Mouse (Mus musculus): Measurements from ENCODE around the gene Znrd1. TPM values are rescaled to one million over a fixed set of nuclear protein-coding genes. Genes with fewer than 3 reads are reported as not detected.

Gene Znrd1
- polyA plus RNA-seq, 1 experiment from 2014 or later: 89.6 TPM

GRCm38 (mm10) chr17:36920239-36920638 is 38.1 kb downstream of the Znrd1 start:
- ATAC-seq (ENCODE audit: low read depth) (no peak), DNase-seq (ENCODE audit: low spot score) (no peak)
- no peak overlapping the region for H3K4me3 ChIP-seq (ENCODE audit: low read depth, low read length)
- no peak overlapping the region for H3K4me2 ChIP-seq (ENCODE audit: low read depth, low read length)
- H3K27me3 ChIP-seq (replicated peaks; ENCODE audit: control insufficient read depth, insufficient read depth, low read length): no peaks in the 10 kb centered on the region
- H3K9ac ChIP-seq (ENCODE audit: low read depth, low read length): no peak overlapping the region
- no peaks in the 10 kb centered on the region for H3K36me3 ChIP-seq (ENCODE audit: control insufficient read depth, insufficient read depth, low read length)
- WGBS: 42% methylated on average over 15 of the region's 15 CpGs
- no peaks in the 10 kb centered on the region for H3K9me3 ChIP-seq (ENCODE audit: control insufficient read depth, low read length)
- no peaks in the 10 kb centered on the region for H3K4me1 ChIP-seq (ENCODE audit: control insufficient read depth, insufficient read depth, low read length)
- H3K27ac ChIP-seq (replicated peaks; ENCODE audit: low read depth, low read length): no peak overlapping the region

GRCm38 (mm10) chr17:36915076-36915475 is 43.3 kb downstream of the Znrd1 start:
- peak; percentile 20 for DNase-seq (ENCODE audit: low spot score)
- WGBS: 13% methylated on average over 9 of the region's 9 CpGs

GRCm38 (mm10) chr17:36914108-36914507 is 44.3 kb downstream of the Znrd1 start:
- Histone ChIP-seq H3K9me3 (ENCODE audit: control insufficient read depth, low read length) (no peaks in the 10 kb centered on the region), H3K9ac (ENCODE audit: low read depth, low read length) (no peak overlapping the region), H3K4me2 (ENCODE audit: low read depth, low read length) (no peak overlapping the region), H3K27me3 (replicated peaks; ENCODE audit: control insufficient read depth, insufficient read depth, low read length) (0 out of 2 replicates have a peak, but pooled peaks cover 3% of the 10 kb centered on the region), H3K36me3 (ENCODE audit: control insufficient read depth, insufficient read depth, low read length) (no peaks in the 10 kb centered on the region), H3K4me3 (ENCODE audit: low read depth, low read length) (no peak overlapping the region), H3K27ac (replicated peaks; ENCODE audit: low read depth, low read length) (no peak overlapping the region), H3K4me1 (ENCODE audit: control insufficient read depth, insufficient read depth, low read length) (no peaks in the 10 kb centered on the region)
- 4% methylated on average over 2 of the region's 2 CpGs for WGBS
- DNase-seq (ENCODE audit: low spot score): peak; percentile 81
- no peak for ATAC-seq (ENCODE audit: low read depth)

More at GRCm38 (mm10) chr17:36915076-36915475, 43.3 kb downstream of the Znrd1 start:
- Histone ChIP-seq H3K4me2 (ENCODE audit: low read depth, low read length) (no peak overlapping the region), H3K4me1 (ENCODE audit: control insufficient read depth, insufficient read depth, low read length) (no peaks in the 10 kb centered on the region), H3K9ac (ENCODE audit: low read depth, low read length) (no peak overlapping the region), H3K27me3 (replicated peaks; ENCODE audit: control insufficient read depth, insufficient read depth, low read length) (no peaks in the 10 kb centered on the region), H3K9me3 (ENCODE audit: control insufficient read depth, low read length) (no peaks in the 10 kb centered on the region), H3K27ac (replicated peaks; ENCODE audit: low read depth, low read length) (no peak overlapping the region), H3K36me3 (ENCODE audit: control insufficient read depth, insufficient read depth, low read length) (no peaks in the 10 kb centered on the region), H3K4me3 (ENCODE audit: low read depth, low read length) (no peak overlapping the region)
- ATAC-seq (ENCODE audit: low read depth): no peak

DNA sequence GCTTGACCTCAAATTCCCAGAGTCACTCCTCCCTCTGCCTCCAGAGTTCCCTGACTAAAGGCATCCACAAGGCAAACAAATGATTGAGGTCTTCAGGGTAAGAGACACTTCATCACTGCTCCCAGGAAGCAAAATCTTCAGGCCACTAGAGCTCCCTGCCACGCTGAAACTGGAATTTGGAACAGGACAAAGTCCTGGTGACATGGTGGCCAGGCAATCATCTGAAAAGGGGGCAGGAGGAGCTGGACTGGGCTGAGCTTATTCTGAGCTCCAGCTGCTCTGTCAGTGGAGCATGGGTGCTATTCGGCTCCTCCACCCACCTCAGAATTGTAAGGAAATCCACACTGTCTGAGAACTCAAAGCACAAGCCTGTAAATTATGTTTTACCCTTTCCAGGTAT is 46.3 kb downstream of the Znrd1 start:
- Histone ChIP-seq H3K27ac (replicated peaks; ENCODE audit: low read depth, low read length) (no peak overlapping the region), H3K36me3 (ENCODE audit: control insufficient read depth, insufficient read depth, low read length) (no peaks in the 10 kb centered on the region), H3K27me3 (replicated peaks; ENCODE audit: control insufficient read depth, insufficient read depth, low read length) (0 out of 2 replicates have a peak, but pooled peaks cover 3% of the 10 kb centered on the region), H3K9ac (ENCODE audit: low read depth, low read length) (no peak overlapping the region), H3K4me1 (ENCODE audit: control insufficient read depth, insufficient read depth, low read length) (no peaks in the 10 kb centered on the region), H3K9me3 (ENCODE audit: control insufficient read depth, low read length) (no peaks in the 10 kb centered on the region), H3K4me3 (ENCODE audit: low read depth, low read length) (no peak overlapping the region), H3K4me2 (ENCODE audit: low read depth, low read length) (no peak overlapping the region)
- ATAC-seq (ENCODE audit: low read depth) (no peak), DNase-seq (ENCODE audit: low spot score) (no peak)
- WGBS: 60% methylated on average over 2 of the region's 2 CpGs

DNA sequence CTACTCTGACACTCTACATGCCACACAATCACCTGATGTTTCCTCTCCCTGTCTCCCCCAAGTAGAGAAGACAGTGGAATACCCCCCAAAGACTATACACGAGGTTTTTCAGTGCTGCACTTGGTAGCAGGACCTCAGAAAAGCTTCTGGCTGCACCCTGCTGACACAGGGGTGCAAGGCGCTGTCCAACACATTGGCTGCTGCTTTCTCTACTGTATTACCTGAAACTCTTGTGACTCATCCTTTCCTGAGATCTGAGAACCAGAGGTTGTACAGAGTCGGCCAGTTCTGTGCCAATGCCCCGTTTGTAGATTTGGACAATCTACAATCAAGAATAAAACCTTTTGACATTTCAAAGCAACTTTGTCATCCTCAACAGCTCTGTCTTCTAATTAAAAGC is 48.6 kb downstream of the Znrd1 start:
- Histone ChIP-seq H3K9me3 (ENCODE audit: control insufficient read depth, low read length) (no peaks in the 10 kb centered on the region), H3K4me2 (ENCODE audit: low read depth, low read length) (no peak overlapping the region), H3K36me3 (ENCODE audit: control insufficient read depth, insufficient read depth, low read length) (no peaks in the 10 kb centered on the region), H3K27ac (replicated peaks; ENCODE audit: low read depth, low read length) (no peak overlapping the region), H3K27me3 (replicated peaks; ENCODE audit: control insufficient read depth, insufficient read depth, low read length) (0 out of 2 replicates have a peak, but pooled peaks cover 3% of the 10 kb centered on the region), H3K4me3 (ENCODE audit: low read depth, low read length) (no peak overlapping the region), H3K9ac (ENCODE audit: low read depth, low read length) (no peak overlapping the region), H3K4me1 (ENCODE audit: control insufficient read depth, insufficient read depth, low read length) (no peaks in the 10 kb centered on the region)
- 64% methylated on average over 4 of the region's 4 CpGs for WGBS
- ATAC-seq (ENCODE audit: low read depth) (no peak), DNase-seq (ENCODE audit: low spot score) (no peak)

DNA sequence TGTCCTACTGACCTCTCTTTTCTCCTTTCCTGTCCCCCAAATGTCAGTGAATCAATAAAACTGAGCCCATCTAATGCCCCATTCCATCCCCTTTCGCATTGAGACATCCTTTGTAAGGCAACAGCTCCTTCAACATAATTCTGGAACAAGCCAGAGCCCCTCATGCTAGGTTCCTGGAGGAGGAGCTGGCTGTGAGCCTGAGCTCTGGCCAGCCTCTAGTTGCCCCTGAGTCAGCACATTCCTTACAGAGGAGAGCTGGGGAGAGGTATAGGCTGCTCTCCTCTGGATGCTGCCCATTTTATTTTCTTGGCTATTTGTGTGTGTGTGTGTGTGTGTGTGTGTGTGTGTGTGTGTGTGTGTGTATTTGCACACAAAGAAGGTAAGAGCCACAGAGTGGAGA is 50.1 kb downstream of the Znrd1 start:
- H3K4me3 ChIP-seq (ENCODE audit: low read depth, low read length): no peak overlapping the region
- DNase-seq (ENCODE audit: low spot score) (peak; percentile 20), ATAC-seq (ENCODE audit: low read depth) (no peak)
- 40% methylated on average over 1 of the region's 1 CpGs for WGBS
- H3K27ac ChIP-seq (replicated peaks; ENCODE audit: low read depth, low read length): no peak overlapping the region
- H3K9me3 ChIP-seq (ENCODE audit: control insufficient read depth, low read length): no peaks in the 10 kb centered on the region
- H3K4me2 ChIP-seq (ENCODE audit: low read depth, low read length): no peak overlapping the region
- H3K4me1 ChIP-seq (ENCODE audit: control insufficient read depth, insufficient read depth, low read length): no peaks in the 10 kb centered on the region
- 0 out of 2 replicates have a peak, but pooled peaks cover 3% of the 10 kb centered on the region for H3K27me3 ChIP-seq (replicated peaks; ENCODE audit: control insufficient read depth, insufficient read depth, low read length)
- no peaks in the 10 kb centered on the region for H3K36me3 ChIP-seq (ENCODE audit: control insufficient read depth, insufficient read depth, low read length)
- no peak overlapping the region for H3K9ac ChIP-seq (ENCODE audit: low read depth, low read length)

Other genes with a start within 250 kb of the Znrd1 start
- not detected in 2 replicates for gene H2-M10.5, start 185.6 kb downstream of the Znrd1 start, polyA plus RNA-seq (2014; fragmentation: Nextera tagmentation; extraction: Ambion mirVana)
- not detected in 2 replicates for gene H2-M10.6, start 146.4 kb downstream of the Znrd1 start, polyA plus RNA-seq (2014; fragmentation: Nextera tagmentation; extraction: Ambion mirVana)
- 28.5 and 31.9 TPM in 2 replicates for gene Trim26, start 121.4 kb downstream of the Znrd1 start, polyA plus RNA-seq (2014; fragmentation: Nextera tagmentation; extraction: Ambion mirVana)
- 0.10 and 0.15 TPM in 2 replicates for gene Trim15, start 91.3 kb downstream of the Znrd1 start, polyA plus RNA-seq (2014; fragmentation: Nextera tagmentation; extraction: Ambion mirVana)
- gene Trim10, start 89.0 kb downstream of the Znrd1 start, polyA plus RNA-seq (2014; fragmentation: Nextera tagmentation; extraction: Ambion mirVana): 3.6 and 3.7 TPM in 2 replicates
- not detected in 2 replicates for gene Trim40, start 68.4 kb downstream of the Znrd1 start, polyA plus RNA-seq (2014; fragmentation: Nextera tagmentation; extraction: Ambion mirVana)
- gene Trim31, start 60.4 kb downstream of the Znrd1 start, polyA plus RNA-seq (2014; fragmentation: Nextera tagmentation; extraction: Ambion mirVana): not detected in 2 replicates
- 1.2 and 2.7 TPM in 2 replicates for gene Rnf39, start 15.6 kb downstream of the Znrd1 start, polyA plus RNA-seq (2014; fragmentation: Nextera tagmentation; extraction: Ambion mirVana)
- gene Ppp1r11, start 6.8 kb downstream of the Znrd1 start, polyA plus RNA-seq (2014; fragmentation: Nextera tagmentation; extraction: Ambion mirVana): 125 and 130 TPM in 2 replicates
- gene Znrd1as, start within 50 bp of the Znrd1 start, polyA plus RNA-seq (2014; fragmentation: Nextera tagmentation; extraction: Ambion mirVana): 5.9 and 6.1 TPM in 2 replicates
- gene 2410137M14Rik, start 22.7 kb upstream of the Znrd1 start, polyA plus RNA-seq (2014; fragmentation: Nextera tagmentation; extraction: Ambion mirVana): not detected in 2 replicates
- gene H2-M5, start 31.0 kb upstream of the Znrd1 start, polyA plus RNA-seq (2014; fragmentation: Nextera tagmentation; extraction: Ambion mirVana): 0.21 and 0.22 TPM in 2 replicates
- gene Zfp57, start 42.6 kb upstream of the Znrd1 start, polyA plus RNA-seq (2014; fragmentation: Nextera tagmentation; extraction: Ambion mirVana): 45.5 and 64.8 TPM in 2 replicates
- gene Mog, start 64.8 kb upstream of the Znrd1 start, polyA plus RNA-seq (2014; fragmentation: Nextera tagmentation; extraction: Ambion mirVana): 0.12 and 0.22 TPM in 2 replicates
- gene Gabbr1, start 87.4 kb upstream of the Znrd1 start, polyA plus RNA-seq (2014; fragmentation: Nextera tagmentation; extraction: Ambion mirVana): 8.4 and 10.2 TPM in 2 replicates
- gene Olfr90, start 129.9 kb upstream of the Znrd1 start, polyA plus RNA-seq (2014; fragmentation: Nextera tagmentation; extraction: Ambion mirVana): 0.12 TPM in 1 of 2 replicates, not detected in the other
- 0.04 TPM in 1 of 2 replicates, not detected in the other for gene Olfr91, start 139.7 kb upstream of the Znrd1 start, polyA plus RNA-seq (2014; fragmentation: Nextera tagmentation; extraction: Ambion mirVana)
- not detected in 2 replicates for gene Olfr92, start 161.5 kb upstream of the Znrd1 start, polyA plus RNA-seq (2014; fragmentation: Nextera tagmentation; extraction: Ambion mirVana)
- gene Olfr93, start 202.9 kb upstream of the Znrd1 start, polyA plus RNA-seq (2014; fragmentation: Nextera tagmentation; extraction: Ambion mirVana): not detected in 2 replicates
- 0.22 TPM in 1 of 2 replicates, not detected in the other for gene Ubd, start 235.3 kb upstream of the Znrd1 start, polyA plus RNA-seq (2014; fragmentation: Nextera tagmentation; extraction: Ambion mirVana)
- 0.10 and 0.21 TPM in 2 replicates for gene Olfr94, start 242.4 kb upstream of the Znrd1 start, polyA plus RNA-seq (2014; fragmentation: Nextera tagmentation; extraction: Ambion mirVana)